Mouse (Mus musculus) urinary bladder, postnatal 36 days (tissue): ENCODE data around the gene Msi2.

ENCODE experiments used
- DNase-seq, 2 experiments: peaks; one replicate each; pipeline ENCODE4 v3.0.0; 2022; ENCODE audit warnings: low spot score in 2 of 2, mixed read lengths in 1 of 2

The Msi2 gene

DNA sequence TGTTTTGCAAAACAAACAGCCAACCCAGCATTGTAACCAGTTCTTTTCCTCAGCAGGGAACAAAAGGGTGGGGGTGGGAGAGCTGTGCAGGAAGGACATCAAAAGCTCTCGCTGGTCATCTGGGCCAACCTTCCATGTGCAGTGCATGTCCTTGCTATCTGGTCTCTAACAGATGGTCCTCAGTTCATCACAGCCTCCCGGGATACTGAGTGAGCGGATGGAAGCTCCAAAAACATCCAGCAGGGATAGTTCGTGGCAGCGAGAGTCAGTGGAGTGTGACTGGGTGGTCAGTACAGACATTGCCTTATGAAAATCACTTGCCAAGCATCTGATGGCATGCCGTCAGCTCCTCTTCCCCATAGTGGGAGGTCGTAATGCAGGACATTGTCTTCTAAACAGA is 153.5 kb downstream of the Msi2 start:
- DNase-seq, result no peak

DNA sequence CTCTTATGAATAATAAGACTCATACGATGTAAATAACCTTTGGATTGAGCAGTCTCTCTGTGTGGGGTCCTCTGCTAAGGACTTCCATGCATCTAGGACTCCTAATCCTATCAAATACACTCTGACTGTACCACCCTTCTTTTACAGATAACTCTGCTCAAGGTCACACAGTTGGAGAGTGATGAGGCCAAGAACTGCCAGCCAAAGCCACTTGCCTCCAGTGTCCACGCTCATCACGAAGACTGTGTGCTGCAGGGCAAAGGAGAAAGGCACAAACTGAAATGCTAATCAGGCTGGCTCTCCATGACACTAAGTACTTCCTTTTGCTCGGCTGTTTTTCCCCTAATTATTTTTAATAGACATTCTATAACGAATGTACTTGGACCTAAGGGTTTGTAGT is 153.9 kb downstream of the Msi2 start:
- DNase-seq, result no peak

DNA sequence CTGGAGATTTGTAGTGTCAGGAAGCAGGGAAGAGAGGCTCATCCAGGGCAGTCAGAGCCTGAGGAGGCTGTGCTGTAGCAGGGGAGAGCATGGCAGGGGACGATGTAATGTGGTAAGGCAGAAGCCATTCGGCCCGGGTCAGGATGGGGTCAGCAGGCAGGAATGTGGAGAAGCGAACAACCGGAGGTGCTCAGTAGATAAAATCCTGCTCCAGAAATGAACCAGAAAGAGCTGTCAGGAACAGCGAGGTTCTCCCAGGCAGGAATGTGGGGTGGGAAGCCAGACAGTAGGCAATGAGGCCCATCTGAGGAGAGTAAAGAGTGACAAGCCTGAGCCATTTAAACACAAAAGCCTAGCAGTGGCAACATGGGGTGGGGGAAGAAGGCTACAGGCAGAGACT is 157.1 kb downstream of the Msi2 start:
- no peak for DNase-seq

DNA sequence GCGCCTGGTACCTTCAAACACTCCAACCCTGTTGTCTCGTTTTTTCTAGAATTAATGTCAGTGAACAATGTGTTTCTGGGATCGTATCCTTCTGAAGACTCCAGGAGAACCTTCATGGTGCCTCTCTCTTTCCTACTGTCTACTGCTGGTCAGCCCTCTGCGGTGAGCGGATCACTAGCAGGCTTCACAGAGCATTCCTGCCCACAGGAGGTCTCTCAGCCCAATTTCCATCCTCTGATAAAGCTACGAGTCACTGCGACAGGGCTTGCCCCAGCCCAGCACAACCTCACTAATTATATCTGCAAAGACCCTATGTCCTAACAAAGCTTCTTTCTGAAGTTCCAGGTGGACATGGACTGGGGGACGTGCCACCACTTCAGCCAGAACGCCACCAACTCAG is 157.7 kb downstream of the Msi2 start:
- no peak for DNase-seq

DNA sequence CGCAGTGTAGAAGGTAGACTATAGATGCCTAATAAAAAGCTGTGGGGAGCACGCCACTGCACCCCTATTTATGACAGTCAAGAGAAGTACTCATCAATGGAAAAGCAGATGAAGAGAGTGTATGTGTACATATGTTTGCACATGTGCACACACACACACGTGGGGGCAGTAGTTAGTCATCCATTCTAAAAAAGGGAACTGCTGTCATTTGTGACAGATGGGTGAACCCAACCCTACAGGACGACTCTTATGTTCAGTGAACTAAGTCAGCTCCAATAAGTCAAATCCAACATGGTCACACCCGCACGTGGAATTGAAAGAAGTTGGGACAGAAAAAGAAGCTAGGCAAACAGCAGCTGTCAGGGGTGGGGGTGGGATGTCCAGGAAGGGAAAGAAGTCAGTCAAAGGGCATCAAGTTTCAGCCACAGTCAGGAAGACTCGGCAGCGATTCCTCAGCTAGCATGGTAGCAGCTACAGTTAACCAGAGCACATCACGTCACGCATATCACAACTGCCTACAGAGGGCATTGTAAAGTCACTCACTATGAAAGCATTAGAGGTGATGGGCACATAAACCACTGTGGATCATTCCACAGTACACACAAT is 158.8 kb downstream of the Msi2 start:
- no peak for DNase-seq

DNA sequence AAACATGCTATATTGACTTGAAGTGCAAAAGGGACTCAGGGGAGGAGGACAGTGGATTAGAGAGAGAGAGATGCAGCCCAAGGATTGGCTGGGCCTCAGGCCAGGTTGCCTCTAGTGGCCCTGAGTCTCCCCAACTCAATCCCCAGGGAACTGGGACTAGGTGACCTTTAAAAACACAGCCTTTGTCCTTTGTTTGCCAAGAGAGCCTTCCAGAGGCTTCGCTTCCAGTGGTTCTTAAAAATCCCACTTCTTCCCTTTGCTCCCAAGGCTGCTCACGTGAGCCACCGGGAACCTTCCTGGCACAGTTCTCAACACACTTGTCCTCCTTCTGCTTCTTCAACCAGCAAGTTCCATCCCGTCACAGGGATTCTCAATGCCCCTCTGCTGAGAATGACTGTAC is 159.6 kb downstream of the Msi2 start:
- no peak for DNase-seq

DNA sequence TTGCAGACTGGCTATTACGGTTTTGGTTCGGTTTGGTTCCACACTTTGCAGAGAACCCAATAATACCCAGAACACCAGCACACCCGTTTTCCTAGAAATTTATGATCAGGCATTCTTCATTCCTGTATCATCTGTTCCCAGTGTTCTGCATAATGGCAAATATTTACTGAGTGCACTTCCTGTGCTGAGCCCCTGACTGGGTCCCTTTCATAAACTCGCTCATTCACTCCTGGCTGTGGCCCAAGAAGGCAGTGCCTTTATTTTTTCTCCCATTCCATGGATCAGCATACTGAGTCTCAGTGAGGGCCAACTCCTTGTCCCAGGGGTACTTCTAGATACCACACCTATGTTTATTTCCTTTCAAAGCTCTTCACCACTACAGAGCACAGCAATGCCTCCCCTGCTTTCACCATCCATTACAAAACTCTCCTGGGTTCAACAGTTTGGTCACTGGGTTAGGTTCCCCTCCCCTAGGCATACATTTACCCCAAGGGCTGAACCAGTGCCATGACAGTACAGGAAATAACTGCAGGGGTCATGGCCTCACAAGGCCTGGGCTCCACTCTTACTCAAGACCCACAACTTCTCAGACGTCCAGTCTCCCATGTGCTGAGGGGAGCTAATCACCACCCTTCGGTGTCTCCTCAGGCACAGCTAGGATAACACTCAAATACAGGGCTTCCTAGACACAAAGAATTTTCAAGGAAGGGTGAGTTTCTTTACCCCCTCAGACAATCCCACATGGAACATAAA is 160.3 kb downstream of the Msi2 start:
- no peak for DNase-seq

DNA sequence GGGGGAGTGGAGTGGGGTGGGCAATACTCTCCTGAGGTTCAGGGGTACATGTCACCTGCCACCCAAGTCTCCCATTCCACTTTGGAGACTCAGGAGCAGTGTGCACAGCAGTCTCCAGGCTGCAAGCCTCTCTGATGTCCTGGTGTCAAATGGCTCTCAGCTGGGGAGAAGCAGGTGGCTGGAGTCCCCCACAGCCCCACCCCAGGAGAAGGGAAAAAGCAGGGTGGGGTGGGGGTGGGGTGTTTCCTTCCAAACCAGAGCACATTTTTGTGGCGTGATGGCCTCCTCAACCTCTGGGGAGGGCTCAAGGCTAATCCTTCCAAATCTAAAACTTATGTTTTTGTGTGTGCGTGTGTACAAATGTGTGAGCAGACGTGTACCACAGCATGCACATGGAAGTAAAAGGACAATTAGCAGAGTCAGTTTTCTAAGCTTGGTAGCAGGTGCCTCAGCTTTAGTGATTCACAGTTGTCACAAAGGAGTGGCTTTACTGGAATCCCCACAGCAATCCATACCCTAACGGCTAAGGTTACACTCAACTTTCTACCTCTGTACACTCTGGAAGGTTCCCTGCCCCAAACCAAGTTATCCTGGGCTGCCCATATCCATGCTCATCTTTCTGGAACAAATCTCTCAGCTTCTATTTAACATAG is 161.1 kb downstream of the Msi2 start:
- no peak for DNase-seq

DNA sequence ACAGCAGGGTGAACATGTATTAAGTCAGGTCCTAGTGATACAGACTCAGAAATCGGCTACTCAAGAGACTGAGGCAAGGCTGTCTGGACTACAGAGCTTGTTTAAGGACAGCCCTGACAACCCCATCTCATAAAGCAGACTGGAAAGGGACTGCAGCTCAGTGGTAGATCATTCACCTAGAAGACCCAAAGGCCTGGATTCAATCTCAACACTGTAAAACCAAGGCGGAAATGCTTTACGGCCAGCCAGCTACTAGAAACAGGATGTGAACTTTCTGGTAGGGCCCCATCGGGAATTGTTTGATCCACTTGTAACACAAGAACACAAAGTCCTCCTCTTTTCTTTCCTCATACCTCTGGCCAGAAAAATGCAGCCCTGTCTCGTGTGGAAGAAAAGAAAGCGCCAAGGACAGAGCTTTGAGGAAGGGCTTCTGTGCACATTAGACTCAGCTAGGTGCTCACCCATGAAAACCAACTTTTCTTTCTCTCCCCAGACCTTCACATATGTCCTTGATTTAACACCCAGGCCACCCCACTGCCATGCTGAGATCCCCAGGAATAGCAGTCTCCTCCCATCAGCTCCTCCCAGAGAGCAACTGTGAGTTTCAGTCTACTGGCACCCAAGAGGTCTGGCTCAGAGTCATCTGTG is 162.3 kb downstream of the Msi2 start:
- DNase-seq, result peak in 1 of 2 experiments; percentile 39

DNA sequence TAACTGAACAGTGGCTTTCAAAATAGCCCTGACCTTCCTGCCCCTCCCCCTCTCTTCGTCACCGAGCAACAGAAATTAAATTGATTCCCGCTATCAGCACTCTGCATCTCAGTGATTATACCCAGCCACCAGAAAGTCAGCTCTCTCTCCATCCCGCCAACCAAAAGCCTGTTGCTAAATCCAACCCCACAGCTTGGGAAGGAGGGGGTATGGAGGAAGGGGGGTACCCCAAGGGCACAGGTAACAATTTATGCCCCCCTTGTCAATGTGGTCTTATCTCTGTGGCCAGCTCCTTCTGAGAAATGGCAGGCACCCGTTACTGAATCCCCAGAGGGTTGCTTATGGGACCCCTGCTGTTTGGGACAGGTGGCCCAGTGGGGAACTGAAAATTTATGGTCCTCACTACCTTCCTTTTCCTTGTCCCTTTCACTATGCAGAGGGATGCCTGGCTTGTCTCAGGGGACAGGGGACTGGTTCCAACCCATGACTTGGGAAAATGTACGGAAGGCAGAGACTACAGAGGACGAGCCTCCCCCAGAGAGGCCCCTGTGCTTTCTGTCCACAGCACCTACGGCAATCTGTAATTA is 163.0 kb downstream of the Msi2 start:
- no peak for DNase-seq

DNA sequence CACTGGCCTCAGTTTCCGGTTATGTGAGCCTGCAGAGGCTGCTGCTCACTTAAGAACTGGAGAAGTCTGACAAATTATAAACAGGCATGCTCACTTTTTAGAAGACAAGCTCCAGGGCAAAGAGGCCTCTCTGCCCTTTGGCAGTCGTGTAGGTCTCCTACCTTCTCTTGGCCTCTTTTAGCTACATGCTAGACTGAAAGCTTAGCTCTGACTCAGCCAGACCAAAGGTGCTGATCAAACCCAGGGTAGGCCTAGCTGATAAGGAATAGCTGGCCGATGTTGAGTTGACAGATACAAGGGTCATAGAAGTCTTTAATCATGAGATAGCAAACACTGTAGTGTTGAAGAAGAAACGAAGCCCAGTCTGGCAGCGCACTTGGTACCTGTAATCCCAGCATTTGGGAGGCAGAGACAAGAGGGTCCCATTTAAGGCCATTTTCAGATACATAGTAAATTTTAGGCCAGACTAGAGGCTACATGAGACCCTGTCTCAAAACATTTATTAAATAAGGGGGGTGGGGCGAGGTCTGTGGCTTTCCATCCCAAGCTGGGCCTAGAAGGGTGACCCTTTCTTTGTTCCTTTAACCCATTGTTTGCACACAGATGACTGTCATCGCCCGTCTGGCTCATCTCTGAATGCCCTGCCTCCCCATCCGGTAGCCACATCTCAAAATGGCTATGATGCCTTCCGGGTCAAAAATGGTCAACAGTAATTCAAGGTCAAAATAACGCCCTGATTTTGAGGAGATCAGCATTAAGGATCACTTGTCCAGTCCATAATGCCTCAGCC is 164.6 kb downstream of the Msi2 start:
- DNase-seq, result no peak

DNA sequence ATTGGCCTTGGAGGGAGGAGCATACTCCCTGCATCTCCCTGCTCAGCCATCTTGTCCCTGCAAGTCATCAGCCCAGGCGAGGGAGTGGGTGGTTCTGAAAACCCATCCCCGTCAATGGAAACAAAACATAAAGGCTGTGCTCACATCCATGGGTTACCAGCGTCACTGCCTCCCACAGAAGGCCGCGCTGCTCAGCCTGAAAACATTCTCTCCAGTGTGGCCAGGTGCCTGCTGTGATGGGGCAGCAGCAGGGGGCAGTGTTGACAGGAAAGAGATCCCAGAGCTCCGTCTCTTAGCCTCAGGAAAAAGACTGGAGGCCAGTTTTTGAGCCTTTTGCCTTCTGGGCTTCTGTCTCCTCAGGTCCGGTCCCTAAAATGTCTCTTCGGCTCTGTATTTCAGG is 165.3 kb downstream of the Msi2 start:
- peak; percentile 58 to 72 for DNase-seq

DNA sequence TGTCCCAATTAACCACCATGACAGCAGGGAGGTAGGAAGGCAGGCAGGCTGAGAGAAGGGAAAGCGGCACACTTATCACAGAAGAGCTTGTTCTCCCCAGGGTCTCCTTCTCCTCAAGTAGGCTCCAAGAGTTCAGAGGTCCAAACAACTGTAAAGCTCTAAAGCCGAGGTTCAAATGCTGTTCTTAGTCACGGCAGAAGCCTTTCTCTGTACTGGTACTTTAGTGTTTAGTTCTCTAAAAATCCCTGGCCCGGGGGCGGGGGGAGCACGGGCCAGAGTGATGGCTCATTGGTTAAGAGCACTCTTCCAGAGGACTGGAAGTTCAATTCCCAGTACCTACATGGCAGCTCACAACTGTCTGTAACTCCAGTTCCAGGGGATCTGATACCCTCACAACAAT is 165.9 kb downstream of the Msi2 start:
- no peak for DNase-seq

DNA sequence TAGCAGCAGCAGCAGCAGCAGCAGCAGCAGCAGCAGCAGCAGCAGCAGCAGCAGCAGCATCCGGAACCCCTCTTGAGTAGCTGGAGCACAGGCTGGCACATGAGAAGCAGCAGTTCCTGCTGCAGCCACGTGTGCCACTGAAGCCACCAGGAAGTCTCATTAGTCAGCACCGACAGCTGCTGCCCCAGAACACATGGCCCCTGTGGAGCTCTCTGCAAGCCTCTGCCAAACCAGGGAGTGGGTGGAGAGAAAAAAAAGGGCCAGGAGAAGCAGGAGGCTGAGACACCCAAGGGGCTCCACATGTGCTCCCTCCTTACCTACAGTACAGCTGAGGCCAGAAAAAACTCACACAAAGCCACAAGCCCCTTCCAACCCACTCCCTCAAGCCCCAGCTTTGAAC is 167.3 kb downstream of the Msi2 start:
- DNase-seq, result peak in 1 of 2 experiments; percentile 50

DNA sequence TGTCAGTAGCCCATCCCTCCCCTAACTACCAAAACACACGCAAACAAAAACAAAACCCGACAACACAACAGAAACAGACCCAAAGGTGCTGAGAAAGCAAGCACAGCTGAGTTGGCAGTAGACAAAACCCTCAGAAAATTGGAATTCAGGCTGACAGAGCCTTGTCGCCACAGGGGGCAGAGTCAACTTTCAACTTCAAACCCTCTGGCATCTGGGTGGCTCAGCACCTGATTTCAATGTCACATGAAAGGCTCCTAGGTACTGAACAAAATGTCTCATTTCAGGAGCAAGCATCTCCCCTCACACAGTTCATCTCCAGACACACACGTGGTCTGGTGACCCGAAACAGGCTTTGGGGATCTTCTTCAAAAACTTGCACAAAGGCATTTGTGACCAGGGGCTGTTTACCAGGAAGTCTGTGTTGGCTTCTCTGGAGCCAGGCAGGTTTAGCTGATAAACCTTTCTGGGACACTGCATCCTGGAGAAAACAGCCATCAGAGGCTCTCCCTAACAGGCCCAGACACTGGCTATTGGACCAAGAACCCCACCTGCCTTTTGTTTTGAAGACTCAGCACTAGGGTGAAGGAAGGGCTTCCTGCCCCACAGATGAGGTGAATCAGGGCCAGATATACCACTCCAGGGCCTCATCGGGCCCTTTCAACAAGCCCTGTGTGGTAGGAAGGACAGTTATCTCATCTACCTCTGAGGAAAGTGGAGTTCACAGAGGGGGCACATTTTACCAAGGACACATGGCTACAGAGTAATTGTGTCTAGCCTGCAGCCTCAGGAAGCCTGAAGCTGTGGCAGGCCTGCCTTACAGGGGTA is 168.0 kb downstream of the Msi2 start:
- no peak for DNase-seq

DNA sequence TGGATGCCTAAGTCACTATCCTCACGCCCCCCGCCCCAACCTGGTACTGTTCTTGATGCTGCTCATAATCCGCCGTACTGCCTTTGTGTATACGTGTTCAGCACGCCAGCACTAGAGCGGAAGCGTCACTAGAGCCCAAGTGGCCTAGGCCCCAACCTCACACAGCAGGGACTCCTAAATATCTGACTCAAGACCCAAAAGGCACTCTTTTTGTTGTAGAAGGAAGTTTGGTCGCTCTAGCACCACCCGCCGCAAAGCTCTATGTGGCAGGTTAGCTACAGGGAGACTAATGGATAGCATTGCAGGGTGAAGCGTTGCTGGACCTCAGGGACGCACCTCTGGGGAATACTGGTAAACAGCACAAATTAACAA is 168.8 kb downstream of the Msi2 start:
- DNase-seq, result no peak

DNA sequence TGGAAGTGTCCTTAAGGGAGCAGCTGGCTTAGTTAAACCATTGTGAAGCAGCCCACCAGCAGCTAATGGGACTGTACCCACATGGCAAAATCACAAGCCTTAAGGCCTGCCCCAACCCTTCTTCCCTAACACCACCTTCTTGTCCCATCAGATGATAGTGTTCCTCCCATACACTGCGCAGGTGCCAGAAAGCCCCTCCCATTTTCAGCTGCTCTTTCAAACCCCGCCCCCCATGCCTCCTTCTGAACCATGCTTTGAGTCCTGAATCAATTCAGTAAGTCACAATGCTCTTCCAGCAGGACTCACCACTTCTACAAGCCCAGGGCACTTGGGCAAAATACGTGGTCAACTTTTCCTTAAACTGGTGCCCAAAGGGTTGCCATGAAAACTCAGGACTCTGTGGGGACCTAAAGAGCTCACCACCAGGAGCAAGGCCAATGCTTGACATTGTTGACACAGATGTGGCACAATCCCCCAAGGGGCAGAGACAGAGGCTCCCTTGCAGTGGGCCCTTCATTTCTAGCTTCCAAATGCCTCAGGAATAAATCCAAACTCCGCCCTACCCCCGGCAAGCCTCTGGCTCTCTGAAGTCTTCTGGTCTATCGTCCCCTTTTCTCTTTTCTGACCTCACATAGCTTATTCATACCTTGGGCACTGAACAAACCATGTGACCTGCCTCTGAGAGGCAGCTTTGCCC is 169.3 kb downstream of the Msi2 start:
- no peak for DNase-seq

DNA sequence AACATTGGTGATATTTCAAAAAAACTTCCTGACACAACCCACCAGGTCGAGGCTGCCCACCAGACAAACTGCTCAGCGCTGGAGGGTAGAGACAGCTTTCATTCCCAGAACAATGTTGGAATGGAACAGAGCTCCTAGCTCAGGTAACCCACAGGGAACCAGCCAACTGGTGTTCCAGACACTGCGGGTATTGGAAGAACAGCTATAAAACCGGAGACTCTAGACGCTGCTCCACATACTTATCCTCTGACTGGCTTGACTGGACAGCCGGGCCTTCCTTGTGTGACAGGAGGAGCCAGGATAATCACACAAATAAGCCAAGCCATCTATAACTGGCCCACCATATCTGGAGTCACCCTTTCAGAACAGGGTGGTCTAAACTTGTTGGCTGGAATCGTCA is 169.9 kb downstream of the Msi2 start:
- no peak for DNase-seq

DNA sequence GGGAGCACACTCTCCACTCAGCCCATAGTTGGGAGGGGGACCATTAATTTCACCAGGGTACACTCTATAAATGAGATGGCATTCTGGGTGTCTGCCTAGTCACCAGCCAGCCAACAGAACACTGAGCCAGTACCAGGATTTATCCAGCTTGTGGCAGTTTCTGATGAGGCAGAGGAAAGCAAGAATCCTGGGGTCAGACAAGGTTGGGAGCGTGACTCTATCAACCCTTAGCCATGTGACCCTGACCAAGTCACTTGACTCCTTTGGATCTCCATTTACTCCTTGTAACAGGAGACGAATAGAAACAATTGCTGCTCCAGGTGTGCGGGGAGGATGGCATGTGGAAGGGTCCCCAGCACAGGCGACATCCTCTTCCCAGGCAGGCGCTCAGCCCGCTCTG is 174.5 kb downstream of the Msi2 start:
- no peak for DNase-seq

DNA sequence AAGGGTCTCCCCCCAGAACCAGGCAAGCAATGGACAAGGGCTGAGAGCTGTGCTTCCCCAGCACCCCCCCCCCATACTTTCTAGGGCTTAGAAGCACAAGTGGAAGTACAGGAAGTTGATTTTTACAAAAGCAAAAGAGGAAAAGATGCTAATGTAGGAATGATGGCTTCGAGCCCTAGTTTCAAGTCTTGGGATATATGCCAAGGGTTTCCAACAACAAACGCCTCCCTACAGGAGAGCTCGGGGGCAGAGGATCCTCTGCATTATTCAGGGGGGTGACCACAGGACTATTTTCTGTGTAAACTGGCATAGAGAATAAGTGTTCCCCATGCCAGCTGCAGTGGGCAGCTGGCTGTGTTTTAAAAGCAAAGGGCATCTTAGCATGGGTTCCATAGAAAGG is 175.5 kb downstream of the Msi2 start:
- no peak for DNase-seq
